Mouse (Mus musculus) liver, adult 2 months (tissue): ENCODE data around the gene Clip1.

Experiments used
- CTCF ChIP-seq: fragments of 200-500 bp; IDR thresholded peaks from 2 replicates; pipeline ENCODE4 v1.5.1; 2011; ENCODE audit warnings: low read depth, low read length, control low read depth
- POLR2A ChIP-seq: fragments of 200-500 bp; IDR thresholded peaks from 2 replicates; pipeline ENCODE4 v1.6.1; 2011; ENCODE audit warnings: low read length, control low read depth; ENCODE audit not compliant: insufficient read depth; ENCODE audit errors: extremely low read depth

DNA sequence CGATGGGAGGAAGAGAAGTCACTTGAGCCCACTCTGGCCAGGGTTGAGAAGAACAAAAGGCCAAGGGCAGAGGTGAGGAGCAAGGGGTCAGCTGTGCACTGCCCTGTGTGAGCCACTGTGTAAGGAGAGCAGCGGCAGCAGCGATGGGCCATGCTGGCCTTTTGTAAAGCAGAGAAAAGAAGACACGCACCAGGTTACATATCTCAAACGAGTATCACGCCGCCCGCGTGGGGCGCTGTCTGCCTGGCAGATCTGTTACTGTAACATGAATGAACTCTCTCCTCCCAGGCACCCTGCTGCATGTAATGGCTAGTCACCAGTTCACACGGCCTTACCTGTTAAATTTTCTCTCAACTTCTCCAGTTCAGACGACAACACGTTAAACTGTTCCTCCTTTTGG lies 62.0 kb downstream of the Clip1 start:
- TF ChIP-seq CTCF (no peak), POLR2A (no peak)
